Mouse (Mus musculus): ENCODE measurements around the gene 4930519G04Rik. TPM values are rescaled to one million over a fixed set of nuclear protein-coding genes. Genes with fewer than 3 reads are reported as not detected.
"Not testable (repeated sequence)": the region's sequence is repeated elsewhere in the genome, so short reads cannot be mapped to it uniquely, and the experiment has no call there.

4930519G04Rik gene
- total RNA-seq, 2 experiments from 2014 or later = not detected

- not testable (repeated sequence) for DNase-seq (ENCODE audit: low spot score)
These were observed 13.0 kb upstream of the 4930519G04Rik start for GRCm38 (mm10) chr5:114840481-114840880.

GRCm38 (mm10) chr5:114842155-114842554 is 11.3 kb upstream of the 4930519G04Rik start:
- DNase-seq (ENCODE audit: low spot score) = not testable (repeated sequence)

- DNase-seq (ENCODE audit: low spot score) = no peak
These were observed 10.8 kb upstream of the 4930519G04Rik start for GRCm38 (mm10) chr5:114842674-114843073.

GRCm38 (mm10) chr5:114844371-114844770 is 9.1 kb upstream of the 4930519G04Rik start:
- not testable (repeated sequence) for DNase-seq (ENCODE audit: low spot score)

- DNase-seq (ENCODE audit: low spot score) = no peak
These were observed 1.8 kb upstream of the 4930519G04Rik start for GRCm38 (mm10) chr5:114851565-114852236.

- no peak for DNase-seq (ENCODE audit: low spot score)
These were observed 5.1 kb downstream of the 4930519G04Rik start, which contains the start of gene Gm9936 for GRCm38 (mm10) chr5:114858582-114858981. TSS of gene Gm9936 (minus strand) at chr5:114858682.

GRCm38 (mm10) chr5:114859253-114859652 is 5.8 kb downstream of the 4930519G04Rik start:
- peak; percentile 64 for DNase-seq (ENCODE audit: low spot score)

- DNase-seq (ENCODE audit: low spot score) = no peak
These were observed 8.3 kb downstream of the 4930519G04Rik start for GRCm38 (mm10) chr5:114861730-114862129.

GRCm38 (mm10) chr5:114864813-114865212 is 11.3 kb downstream of the 4930519G04Rik start:
- DNase-seq (ENCODE audit: low spot score) = no peak

- no peak for DNase-seq (ENCODE audit: low spot score)
These were observed 11.8 kb downstream of the 4930519G04Rik start for GRCm38 (mm10) chr5:114865279-114865678.

- DNase-seq (ENCODE audit: low spot score) = no peak
These were observed 22.4 kb downstream of the 4930519G04Rik start for GRCm38 (mm10) chr5:114875858-114876257.

- no peak for DNase-seq (ENCODE audit: low spot score)
These were observed 22.9 kb downstream of the 4930519G04Rik start for GRCm38 (mm10) chr5:114876331-114876730.

- DNase-seq (ENCODE audit: low spot score) = no peak
These were observed 24.0 kb downstream of the 4930519G04Rik start for GRCm38 (mm10) chr5:114877487-114877886.

GRCm38 (mm10) chr5:114879399-114879798 is 25.9 kb downstream of the 4930519G04Rik start:
- DNase-seq (ENCODE audit: low spot score) = no peak

- DNase-seq (ENCODE audit: low spot score) = not testable (repeated sequence)
These were observed 28.9 kb downstream of the 4930519G04Rik start for GRCm38 (mm10) chr5:114882319-114882718.

GRCm38 (mm10) chr5:114883022-114883421 is 29.6 kb downstream of the 4930519G04Rik start:
- no peak for DNase-seq (ENCODE audit: low spot score)

- no peak for DNase-seq (ENCODE audit: low spot score)
These were observed 33.3 kb downstream of the 4930519G04Rik start for GRCm38 (mm10) chr5:114886801-114887200.

- DNase-seq (ENCODE audit: low spot score) = no peak
These were observed 35.5 kb downstream of the 4930519G04Rik start for GRCm38 (mm10) chr5:114888995-114889394.

- DNase-seq (ENCODE audit: low spot score) = no peak
These were observed 42.1 kb downstream of the 4930519G04Rik start for GRCm38 (mm10) chr5:114895542-114895941.

GRCm38 (mm10) chr5:114896688-114897373 is 43.4 kb downstream of the 4930519G04Rik start, which contains the start of gene Oasl2:
TSS of gene Oasl2 (plus strand) at chr5:114896936.
- no peak for DNase-seq (ENCODE audit: low spot score)

GRCm38 (mm10) chr5:114897374-114897793 is 43.9 kb downstream of the 4930519G04Rik start:
- DNase-seq (ENCODE audit: low spot score) = peak; percentile 40

GRCm38 (mm10) chr5:114898857-114899256 is 45.4 kb downstream of the 4930519G04Rik start:
- no peak for DNase-seq (ENCODE audit: low spot score)

GRCm38 (mm10) chr5:114902413-114902812 is 48.9 kb downstream of the 4930519G04Rik start:
- no peak for DNase-seq (ENCODE audit: low spot score)
